Mouse (Mus musculus): ENCODE data around the gene Rnf182.

DNA sequence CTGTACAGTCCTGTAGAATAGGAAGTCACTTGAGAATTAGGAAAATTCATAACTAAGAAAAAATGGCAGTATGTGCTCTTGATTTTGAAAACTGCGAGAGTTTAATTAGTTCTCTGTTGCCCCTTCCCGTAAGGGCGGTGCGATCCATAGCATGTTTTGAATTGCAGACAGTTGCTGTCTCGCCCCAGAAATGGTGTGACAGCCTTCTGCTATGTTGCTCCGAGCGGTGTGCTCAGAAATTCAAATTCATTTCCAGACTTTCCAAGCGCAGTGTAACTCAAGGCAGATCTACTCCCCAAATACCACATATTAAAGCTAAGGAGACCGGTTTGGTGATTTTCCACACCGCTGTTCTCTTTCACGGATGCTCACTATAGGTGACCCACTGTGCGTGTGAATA lies 50.6 kb downstream of the Rnf182 start:
- TF ChIP-seq POLR2A (IDR thresholded peaks at IDR 0.05; ENCODE audit: low read depth, low read length) (no peak), CTCF (conservative IDR thresholded peaks at IDR 0.05; ENCODE audit: insufficient read depth, insufficient read length, low read depth, low read length) (no peak)

All from kidney, adult 2 months (tissue).